Mouse (Mus musculus): ENCODE measurements around the gene Fbxo30.
"Not testable (repeated sequence)": the region's sequence is repeated elsewhere in the genome, so short reads cannot be mapped to it uniquely, and the experiment has no call there.

The Fbxo30 gene

GRCm38 (mm10) chr10:11280578-11281463, at the start of gene Fbxo30:
Fbxo30 (plus strand) TSS chr10:11281330.
- DNase-seq = peak; percentile 93 to 95

GRCm38 (mm10) chr10:11233208-11233607, 47.9 kb upstream of the Fbxo30 start:
- DNase-seq = no peak

GRCm38 (mm10) chr10:11242988-11243387, 38.1 kb upstream of the Fbxo30 start:
- not testable (repeated sequence) for DNase-seq

DNA sequence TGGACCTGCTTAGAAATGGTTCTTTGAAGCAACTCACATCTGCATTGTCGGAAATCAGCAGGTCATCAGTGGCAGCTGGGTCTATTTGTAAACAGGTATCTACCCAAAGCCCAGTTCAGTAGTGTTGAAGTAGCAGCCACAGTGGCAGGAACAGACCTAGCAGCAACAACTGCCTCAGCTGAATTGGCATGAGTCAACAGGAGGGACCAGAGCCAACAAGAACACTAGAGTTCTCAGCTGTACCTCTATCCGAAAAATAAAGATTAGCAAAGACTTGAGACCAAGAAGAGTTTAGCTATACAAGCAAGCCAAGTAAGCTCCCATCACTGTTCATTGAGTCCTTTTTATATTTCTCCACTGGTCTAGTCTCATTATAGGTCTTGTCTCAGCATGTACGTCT, 32.9 kb upstream of the Fbxo30 start:
- DNase-seq = no peak

GRCm38 (mm10) chr10:11250247-11250997, 30.7 kb upstream of the Fbxo30 start:
- DNase-seq = no peak

GRCm38 (mm10) chr10:11253581-11253980, 27.5 kb upstream of the Fbxo30 start:
- not testable (repeated sequence) for DNase-seq

DNA sequence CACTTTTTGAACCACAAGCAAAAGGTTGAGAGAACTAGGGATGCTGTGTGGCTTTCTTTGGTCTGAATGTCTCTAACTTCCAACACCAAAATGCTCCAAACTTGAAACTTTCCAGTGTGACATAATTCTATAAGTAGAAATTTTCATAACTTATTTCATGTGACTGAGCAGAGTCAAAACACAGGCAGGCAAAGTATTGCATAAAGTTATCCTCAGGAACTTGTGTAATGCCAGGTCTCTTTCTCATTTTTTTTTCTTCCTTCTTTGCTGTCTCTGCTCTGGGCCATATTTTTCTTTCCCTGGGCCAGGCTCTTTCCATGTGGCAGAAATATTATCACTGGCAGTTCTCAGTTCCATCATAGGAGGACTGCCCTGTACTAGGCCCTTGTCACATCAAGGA, 21.0 kb upstream of the Fbxo30 start:
- no peak for DNase-seq

DNA sequence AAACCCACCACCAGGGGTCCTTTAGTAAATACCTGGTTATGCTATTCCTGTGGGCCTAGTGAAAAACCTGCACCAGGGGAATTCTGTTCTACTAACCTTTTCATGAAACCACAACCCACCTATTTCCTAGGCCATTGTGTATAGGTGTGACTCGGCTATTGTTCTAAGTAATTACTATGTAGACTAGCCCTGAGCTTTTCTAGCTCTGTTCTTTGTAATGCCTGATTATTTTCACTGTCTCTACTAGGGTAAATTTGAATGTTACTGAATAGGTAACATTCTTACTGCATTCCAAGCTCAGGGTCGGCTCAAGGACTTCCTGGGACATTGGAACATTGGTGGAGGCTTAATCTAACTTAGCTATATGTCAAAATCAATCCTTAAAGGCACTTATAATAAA, 18.8 kb upstream of the Fbxo30 start:
- DNase-seq = not testable (repeated sequence)

GRCm38 (mm10) chr10:11263795-11264194, 17.3 kb upstream of the Fbxo30 start:
- not testable (repeated sequence) for DNase-seq

DNA sequence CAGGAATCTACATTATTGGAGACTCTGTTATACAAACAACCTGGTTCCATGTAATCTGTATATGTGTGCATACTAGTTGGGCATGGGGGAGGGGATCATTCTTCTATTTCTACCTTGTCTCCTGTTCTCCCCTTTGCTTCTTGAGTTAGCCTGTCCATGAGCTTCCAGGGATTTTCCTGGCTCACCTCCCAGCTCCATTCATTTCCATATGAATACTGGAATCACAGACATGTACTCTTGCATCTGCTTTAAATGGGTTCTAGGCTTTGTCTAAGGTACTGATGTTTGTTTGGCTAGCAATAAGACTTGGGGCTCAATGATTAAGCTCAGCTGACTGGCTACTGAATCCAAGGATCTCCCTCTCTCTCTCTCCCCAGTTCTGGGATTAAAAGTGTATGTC, 12.0 kb upstream of the Fbxo30 start:
- no peak for DNase-seq

DNA sequence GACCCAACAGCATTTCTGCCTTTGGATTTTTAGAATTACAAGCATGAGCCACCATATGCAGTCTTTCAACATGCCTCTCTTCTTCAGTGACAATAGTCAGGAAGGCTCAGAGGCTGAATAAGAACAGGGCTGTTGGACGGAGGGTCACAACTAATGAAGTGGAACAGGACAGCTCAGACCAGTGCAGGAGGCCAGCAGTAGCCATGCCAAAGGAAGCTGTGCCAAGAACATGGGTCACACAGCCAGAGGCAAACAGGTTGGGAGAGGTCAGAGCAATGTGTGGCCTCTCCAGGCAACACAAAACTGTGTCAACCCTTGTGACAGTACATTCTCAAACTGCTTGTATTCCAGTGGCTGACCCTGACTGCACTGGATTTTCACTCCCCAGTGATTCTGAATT, 6.7 kb upstream of the Fbxo30 start:
- DNase-seq = peak; percentile 33 to 42

DNA sequence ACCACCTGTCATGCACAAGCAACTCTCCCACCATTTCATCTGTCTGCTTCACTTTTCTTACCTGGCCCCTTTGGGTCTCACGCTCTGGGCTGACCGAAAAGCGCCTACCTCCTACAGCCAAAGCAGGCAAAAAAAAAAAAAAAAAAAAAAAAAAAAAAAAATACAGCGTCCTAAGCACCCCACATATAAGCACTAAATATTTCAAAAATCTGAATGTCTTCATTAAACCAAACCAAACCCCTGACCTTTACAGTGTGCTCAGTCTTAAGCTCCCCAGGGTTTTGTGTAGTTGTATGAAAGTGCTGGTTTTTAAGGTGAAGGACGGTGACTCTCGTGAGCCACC, 924 bp upstream of the Fbxo30 start:
- DNase-seq = peak in 1 of 2 experiments; percentile 10

DNA sequence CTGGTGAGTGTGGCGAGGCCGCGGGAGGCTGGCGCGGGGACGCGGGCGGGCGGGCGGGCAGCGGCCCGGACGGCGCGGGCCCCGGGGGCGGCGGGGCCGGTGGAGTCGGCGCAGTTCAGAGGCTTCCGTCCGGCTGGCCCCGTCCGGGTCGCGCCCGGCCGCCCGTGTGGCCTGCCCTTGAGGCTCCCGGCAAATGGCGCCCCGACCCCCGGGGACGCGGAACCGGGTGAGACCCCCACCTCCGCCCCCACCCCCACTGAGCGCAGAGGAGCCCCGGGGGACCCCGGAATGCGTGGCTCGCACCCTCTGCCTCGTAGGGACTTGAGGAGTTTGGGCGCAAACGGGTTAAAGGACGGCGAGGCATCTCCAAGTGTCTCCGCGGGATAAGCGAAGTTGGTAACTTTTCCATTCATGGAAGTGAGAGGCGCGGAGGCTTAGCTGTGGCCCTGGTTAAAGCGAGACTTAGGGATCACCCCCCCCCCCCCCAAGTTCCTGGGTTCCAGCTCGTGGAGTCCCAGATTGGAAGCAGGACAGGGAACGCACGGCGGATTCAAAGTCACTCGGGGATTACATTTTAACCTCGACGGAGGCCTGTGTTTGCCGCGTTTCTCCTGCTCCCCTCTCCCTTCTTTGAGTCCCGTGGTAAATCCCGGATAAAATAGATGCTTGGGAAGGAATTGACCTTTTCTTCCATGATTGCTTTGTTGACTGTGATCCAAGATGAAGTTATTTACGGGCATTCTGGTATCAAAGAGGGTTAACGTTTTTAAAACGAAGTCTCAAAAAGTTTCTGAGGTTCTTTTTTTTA, 572 bp downstream of the Fbxo30 start:
- peak; percentile 64 to 68 for DNase-seq

DNA sequence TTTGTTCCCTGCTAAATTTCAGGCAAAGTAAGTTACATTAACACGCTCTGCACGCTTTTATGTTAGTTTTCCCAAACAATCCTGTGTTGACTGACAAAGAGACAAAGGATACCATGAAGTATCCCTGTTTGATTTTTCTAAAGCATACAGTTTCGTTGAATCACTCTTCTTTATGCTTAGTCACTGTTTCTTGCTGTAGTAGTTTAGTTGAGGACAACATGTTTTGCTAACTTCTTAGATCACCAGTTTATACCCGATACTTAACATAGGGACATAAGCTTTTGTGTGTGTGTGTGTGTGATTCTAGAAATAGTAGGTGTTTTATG, 1.1 kb downstream of the Fbxo30 start:
- DNase-seq = no peak

DNA sequence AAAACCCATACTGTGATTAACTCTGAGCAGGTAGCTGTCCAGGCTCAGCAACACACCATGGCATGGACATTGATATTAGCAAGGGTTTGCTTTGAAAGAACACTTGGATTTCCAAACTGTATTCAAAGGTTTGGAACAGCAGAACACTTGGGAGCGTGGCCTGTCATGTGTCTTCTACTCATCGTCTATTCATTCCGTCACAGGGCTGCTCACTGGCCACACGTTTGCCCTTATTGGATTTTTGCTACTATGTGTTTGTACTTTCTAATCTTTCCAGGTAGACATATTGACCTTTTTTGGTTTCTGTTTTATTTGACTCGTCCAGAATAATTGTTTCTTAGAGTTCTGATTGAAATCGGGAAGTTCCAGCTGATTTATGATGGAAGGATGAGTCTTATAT, 17.3 kb downstream of the Fbxo30 start:
- DNase-seq = no peak

DNA sequence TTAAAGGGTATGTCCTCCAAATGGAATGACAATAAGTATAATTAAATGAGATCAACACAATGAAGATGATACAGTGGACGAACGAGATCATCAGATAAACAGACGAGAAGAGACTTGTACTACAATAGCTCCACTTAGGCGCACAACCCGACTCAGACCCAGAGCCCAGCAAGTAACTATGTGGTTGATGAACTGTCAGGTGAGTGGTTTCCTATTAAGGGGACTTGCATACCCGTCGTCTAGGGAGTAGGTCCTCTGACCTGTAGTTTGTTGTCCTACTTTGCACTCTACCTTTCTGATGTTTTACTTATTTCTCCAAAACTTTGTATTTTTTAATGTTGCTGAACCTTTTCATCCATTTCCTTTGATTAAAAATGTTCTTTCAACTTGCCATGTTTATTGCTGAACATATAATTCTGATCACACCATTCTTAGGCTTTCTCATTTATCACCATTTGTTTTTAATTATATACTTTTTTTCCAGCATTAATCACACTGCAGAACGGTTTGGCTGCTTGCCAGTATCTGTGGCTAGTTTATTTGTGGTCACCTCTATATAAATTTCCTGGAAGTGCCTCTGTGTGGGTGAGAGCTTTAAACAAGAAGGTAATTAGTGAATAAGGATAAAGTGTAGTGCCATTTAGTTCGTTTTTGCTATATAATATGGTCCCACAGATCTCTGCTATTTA, 24.4 kb downstream of the Fbxo30 start:
- DNase-seq = peak; percentile 39 to 51

DNA sequence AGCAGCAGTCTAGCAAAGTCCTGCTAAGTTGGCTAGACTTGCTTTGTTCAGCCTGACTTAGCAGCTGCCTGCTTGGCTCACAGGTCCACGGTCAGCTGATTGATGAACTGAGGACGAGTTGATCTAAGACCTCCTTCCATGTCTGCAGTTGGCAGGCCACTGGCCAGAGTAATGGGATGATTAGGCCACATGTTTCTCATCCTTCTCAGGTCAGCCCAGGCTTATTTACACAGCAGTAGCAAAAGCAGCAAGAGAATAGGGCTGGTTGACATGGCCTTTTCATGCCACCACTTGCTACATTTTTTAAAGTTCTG, 24.9 kb downstream of the Fbxo30 start:
- DNase-seq = peak; percentile 20 to 40

DNA sequence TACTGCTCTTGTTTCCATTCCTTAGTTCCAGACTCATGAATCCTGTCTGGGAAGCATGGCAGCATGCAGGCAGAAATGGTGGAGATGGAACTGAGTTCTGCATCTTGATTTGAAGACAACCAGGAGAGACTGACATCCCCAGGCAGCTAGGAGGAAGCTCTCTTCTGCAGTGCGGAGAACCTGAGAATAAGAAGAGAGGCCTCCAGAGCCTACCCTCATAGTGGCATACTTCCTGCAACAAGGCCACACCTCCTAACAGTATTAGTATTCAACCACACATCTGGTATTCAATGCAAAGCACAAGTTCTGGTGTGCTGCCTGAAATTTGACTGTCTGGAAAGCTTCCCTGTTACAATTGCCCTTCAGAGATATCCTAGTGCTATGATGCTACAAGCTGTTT, 28.7 kb downstream of the Fbxo30 start:
- no peak for DNase-seq

DNA sequence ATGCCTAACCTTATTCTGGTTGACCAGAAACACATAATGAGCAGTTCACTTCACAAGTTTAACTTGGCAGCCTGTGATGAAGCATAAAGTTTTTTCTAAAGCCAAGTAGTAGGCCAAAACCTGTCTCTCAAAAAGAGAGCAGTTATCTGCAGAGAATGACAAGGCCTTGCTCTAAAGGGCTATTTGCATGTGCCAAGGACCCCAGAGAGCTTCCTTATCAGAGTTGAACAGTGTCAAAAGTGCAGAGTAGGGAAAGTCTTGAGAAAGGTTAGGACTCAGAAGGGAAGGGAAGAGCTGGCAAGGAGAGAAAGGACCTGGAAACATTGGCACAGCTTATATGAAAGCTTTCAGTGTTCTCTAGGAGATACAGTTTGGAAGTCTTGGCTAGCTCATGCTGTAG, 29.4 kb downstream of the Fbxo30 start:
- no peak for DNase-seq

- DNase-seq = not testable (repeated sequence)
These were observed 36.8 kb downstream of the Fbxo30 start for GRCm38 (mm10) chr10:11317856-11318454.

- DNase-seq = no peak
These were observed 38.4 kb downstream of the Fbxo30 start for GRCm38 (mm10) chr10:11319446-11319970.

DNA sequence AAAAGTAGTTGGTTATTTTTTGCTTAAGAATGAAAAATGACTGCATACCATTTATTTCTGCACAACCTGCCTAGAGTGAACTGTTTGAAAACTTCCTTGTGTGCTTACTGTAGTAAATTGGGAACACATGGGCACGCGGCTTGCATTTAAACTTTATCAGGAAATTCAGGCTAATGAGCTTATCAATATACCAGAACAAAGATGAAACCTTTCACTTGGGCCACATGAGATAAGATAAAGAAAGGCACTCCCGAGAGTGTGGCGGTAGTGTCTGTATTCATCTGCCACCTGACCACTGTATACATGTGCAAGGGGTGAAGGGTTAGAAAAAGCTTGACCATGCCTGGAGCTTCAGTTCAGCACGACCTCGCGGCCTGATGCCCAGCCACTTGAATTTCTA, 41.2 kb downstream of the Fbxo30 start:
- no peak for DNase-seq
